8 mouse cellular contexts compared by ENCODE assay signal in the genomic region with DNA sequence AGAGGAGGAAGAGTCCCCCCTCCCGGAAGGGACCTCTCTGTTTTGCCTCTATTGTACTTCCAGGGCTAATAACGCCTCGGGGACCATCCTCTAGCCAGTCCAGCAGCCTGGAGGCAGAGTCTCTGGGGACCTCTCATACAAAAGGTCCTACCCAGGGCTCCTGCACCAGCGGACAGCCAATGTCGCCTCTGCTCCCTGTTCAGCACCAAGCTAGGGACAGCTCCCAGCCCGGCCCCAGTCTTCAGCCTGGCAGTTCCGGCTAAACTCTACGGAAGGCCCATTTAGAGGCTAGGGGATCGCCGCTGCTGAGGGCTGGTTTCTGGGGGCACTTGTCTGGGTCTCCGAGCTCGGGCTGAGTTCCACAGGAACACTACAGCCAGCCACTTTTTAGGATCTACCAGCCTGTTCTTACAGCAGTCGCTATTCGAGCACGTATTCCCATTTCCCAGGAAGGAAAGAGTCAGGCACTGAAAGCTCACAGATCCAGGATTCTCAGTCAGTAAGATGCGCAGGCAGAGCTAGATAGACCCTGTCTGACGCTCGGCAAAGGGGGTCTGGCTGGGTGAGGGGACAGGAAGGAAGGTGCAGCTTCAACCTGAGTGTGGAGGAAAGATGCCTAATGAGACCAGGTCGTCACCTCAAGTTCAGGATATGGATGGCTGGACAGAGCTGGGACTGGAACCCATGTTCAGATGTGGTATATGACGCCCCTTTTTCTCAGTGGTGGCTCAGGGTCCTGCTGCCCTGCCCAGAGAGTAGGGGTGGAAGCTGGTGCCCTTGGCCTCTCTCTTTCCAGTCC. TPM values are rescaled to one million over a fixed set of nuclear protein-coding genes. Genes with fewer than 3 reads are reported as not detected.
A peak's percentile ranks its signal among the peaks of the same experiment; 100 is the strongest.
DNase-seq lines count a peak whose midpoint lies in the region; ATAC-seq and TF ChIP-seq lines count a peak whose summit lies in the region.

No protein-coding gene starts in this region.

- ATAC-seq in heart, embryonic 12.5 days (ENCODE audit: insufficient number of reproducible peaks, low FRiP score), result 0 out of 2 replicates have a peak, but pooled peaks have one; percentile 29
- ATAC-seq in kidney, embryonic 14.5 days (ENCODE audit: low FRiP score, low TSS enrichment), result peak; percentile 47; the same call in 1 of the 2 replicates

- 2% methylated on average over 20 of the region's 20 CpGs for WGBS in heart, embryonic 12.5 days
- WGBS in kidney, embryonic 14.5 days, result 2% methylated on average over 20 of the region's 20 CpGs

- DNase-seq in gastrocnemius, adult 18-20 months (ENCODE audit: low spot score), result peak; percentile 40
- DNase-seq in gastrocnemius, adult 8-10 months (ENCODE audit: low spot score in 2 of 2), result no peak
- peak; percentile 23 for DNase-seq in brain, embryonic 14.5 days (ENCODE audit: low read depth)
- peak; percentile 89 for DNase-seq in mesoderm, embryonic 11.5 days (ENCODE audit: low read depth, low spot score)
- DNase-seq in urinary bladder, adult 2 months (ENCODE audit: low spot score), result peak; percentile 47
- DNase-seq in cerebellum, adult 11 months, result no peak

- H3K27me3 ChIP-seq in heart, embryonic 12.5 days (replicated peaks), result peaks cover 97% of the 10 kb centered on the region
- H3K27me3 ChIP-seq in kidney, embryonic 14.5 days (ENCODE audit: control insufficient read depth, insufficient read depth, low read length), result peaks cover 76% of the 10 kb centered on the region

- no peaks in the 10 kb centered on the region for H3K36me3 ChIP-seq in heart, embryonic 12.5 days
- H3K36me3 ChIP-seq in kidney, embryonic 14.5 days (ENCODE audit: control insufficient read depth, insufficient read depth, low read length), result no peaks in the 10 kb centered on the region

- no peak for TF ChIP-seq CTCF in brain, embryonic 14.5 days (IDR thresholded peaks at IDR 0.05; ENCODE audit: borderline replicate concordance, extremely low read depth, insufficient read depth, insufficient read length)

- H3K27ac ChIP-seq in heart, embryonic 12.5 days (ENCODE audit: poor library complexity, severe bottlenecking), result no peak overlapping the region
- H3K27ac ChIP-seq in kidney, embryonic 14.5 days (ENCODE audit: low read depth, low read length), result no peak overlapping the region

- H3K4me2 ChIP-seq in heart, embryonic 12.5 days, result peak overlapping the region; percentile 20; the same call in 1 of the 2 replicates
- H3K4me2 ChIP-seq in kidney, embryonic 14.5 days (replicated peaks; ENCODE audit: low read depth, low read length), result no peak overlapping the region

- H3K9ac ChIP-seq in heart, embryonic 12.5 days, result no peak overlapping the region
- H3K9ac ChIP-seq in kidney, embryonic 14.5 days (ENCODE audit: low read depth, low read length), result no peak overlapping the region

- H3K9me3 ChIP-seq in heart, embryonic 12.5 days (replicated peaks), result peaks cover 6% of the 10 kb centered on the region; the same call in 1 of the 2 replicates
- 0 out of 2 replicates have a peak, but pooled peaks cover 2% of the 10 kb centered on the region for H3K9me3 ChIP-seq in kidney, embryonic 14.5 days (ENCODE audit: control insufficient read depth, low read length)

- TF ChIP-seq POLR2A in brain, embryonic 14.5 days (IDR thresholded peaks at IDR 0.05; ENCODE audit: borderline replicate concordance, extremely low read depth, insufficient read depth, insufficient read length, poor library complexity, severe bottlenecking), result no peak

- peaks cover 22% of the 10 kb centered on the region for H3K4me1 ChIP-seq in heart, embryonic 12.5 days (replicated peaks)
- H3K4me1 ChIP-seq in kidney, embryonic 14.5 days (ENCODE audit: control insufficient read depth, insufficient read depth, low read length), result peaks cover 22% of the 10 kb centered on the region

- H3K4me3 ChIP-seq in heart, embryonic 12.5 days, result peak overlapping the region; percentile 5; the same call in 1 of the 2 replicates
- no peak overlapping the region for H3K4me3 ChIP-seq in kidney, embryonic 14.5 days (ENCODE audit: low read length)

RNA-seq across cellular contexts. Expression of gene Skor1, which starts 2.5 kb away (rescaled TPM):
- under 1 TPM; 0.05 to 0.11 TPM for total RNA-seq in gastrocnemius, adult 18-20 months (2021)
- under 1 TPM in 3 of 4 experiments, not detected in 1; 0.07 to 0.13 (median 0.10) TPM for total RNA-seq in gastrocnemius, adult 8-10 months (2022)
- polyA plus RNA-seq in brain, embryonic 14.5 days (2012; rRNA removed), result 3.7 and 16.7 TPM in 2 replicates
- polyA plus RNA-seq in heart, embryonic 12.5 days (2016; fragmentation: Nextera tagmentation; extraction: Ambion mirVana), result not detected in 2 replicates
- polyA plus RNA-seq in kidney, embryonic 14.5 days (2014; fragmentation: Nextera tagmentation; extraction: Ambion mirVana), result not detected in 2 replicates
- polyA plus RNA-seq in urinary bladder, adult 2 months (2012; rRNA removed), result 0.06 and 0.07 TPM in 2 replicates

Comparison
In these comparisons a context has a peak if more than half of its experiments do, and no peak if none do; other contexts are left out.
1. DNase-seq: peak in gastrocnemius, adult 18-20 months (single experiment), brain, embryonic 14.5 days (single experiment), mesoderm, embryonic 11.5 days (single experiment) and urinary bladder, adult 2 months (single experiment); none in gastrocnemius, adult 8-10 months (0 of 2) and cerebellum, adult 11 months (single experiment).